Mouse (Mus musculus): ENCODE data around the gene Birc3. TPM values are rescaled to one million over a fixed set of nuclear protein-coding genes. Genes with fewer than 3 reads are reported as not detected.

The Birc3 gene
- polyA plus RNA-seq, 1 experiment, result 6.0 TPM

DNA sequence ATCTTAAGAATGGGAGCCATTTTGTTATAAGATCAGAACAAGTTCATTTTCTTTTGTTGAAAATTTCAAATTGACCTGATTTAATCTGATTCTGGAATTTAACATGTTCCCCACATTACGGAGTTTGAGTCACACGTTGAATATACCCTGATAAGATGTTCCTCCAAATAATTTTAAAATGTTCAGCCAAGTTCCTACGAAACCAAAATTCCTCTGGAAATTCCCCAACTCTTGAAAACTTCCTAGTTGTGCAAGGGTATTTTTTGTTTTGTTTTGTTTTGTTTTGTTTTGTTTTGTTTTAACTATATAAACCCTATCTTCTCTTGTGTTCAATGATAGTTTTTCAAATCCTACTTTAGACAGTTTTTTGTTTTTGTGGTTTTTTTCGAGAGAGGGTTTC lies 44.3 kb downstream of the Birc3 start:
- H3K9ac ChIP-seq (ENCODE audit: low read depth, poor library complexity, severe bottlenecking), result no peak overlapping the region
- no peaks in the 10 kb centered on the region for H3K27me3 ChIP-seq (ENCODE audit: control insufficient read depth, insufficient read depth, low read length, poor library complexity, severe bottlenecking)
- no peak for TF ChIP-seq POLR2A (IDR thresholded peaks at IDR 0.05; ENCODE audit: insufficient read depth, low read length)
- no peak for TF ChIP-seq CTCF (IDR thresholded peaks at IDR 0.05; ENCODE audit: low read depth, low read length)
- TF ChIP-seq EP300 (IDR thresholded peaks at IDR 0.05; ENCODE audit: insufficient read depth, low read depth, low read length), result no peak
- H3K36me3 ChIP-seq (ENCODE audit: control insufficient read depth, insufficient read depth, low read length, poor library complexity, severe bottlenecking), result peaks cover 22% of the 10 kb centered on the region
- no peaks in the 10 kb centered on the region for H3K9me3 ChIP-seq (replicated peaks; ENCODE audit: control insufficient read depth, insufficient read depth, low read length, poor library complexity, severe bottlenecking)
- peaks cover 3% of the 10 kb centered on the region for H3K4me1 ChIP-seq (ENCODE audit: control insufficient read depth, insufficient read depth, low read length)
- H3K4me3 ChIP-seq (ENCODE audit: low read depth, low read length), result no peak overlapping the region
- no peak overlapping the region for H3K27ac ChIP-seq (ENCODE audit: insufficient read depth, low read length)

GRCm38 (mm10) chr9:7824916-7825315 lies 48.1 kb downstream of the Birc3 start:
- Histone ChIP-seq H3K27ac (ENCODE audit: insufficient read depth, low read length) (no peak overlapping the region), H3K4me1 (ENCODE audit: control insufficient read depth, insufficient read depth, low read length) (peaks cover 2% of the 10 kb centered on the region), H3K36me3 (ENCODE audit: control insufficient read depth, insufficient read depth, low read length, poor library complexity, severe bottlenecking) (peaks cover 33% of the 10 kb centered on the region), H3K9me3 (replicated peaks; ENCODE audit: control insufficient read depth, insufficient read depth, low read length, poor library complexity, severe bottlenecking) (no peaks in the 10 kb centered on the region), H3K4me3 (ENCODE audit: low read depth, low read length) (no peak overlapping the region), H3K27me3 (ENCODE audit: control insufficient read depth, insufficient read depth, low read length, poor library complexity, severe bottlenecking) (no peaks in the 10 kb centered on the region), H3K9ac (ENCODE audit: low read depth, poor library complexity, severe bottlenecking) (no peak overlapping the region)
- no peak for TF ChIP-seq CTCF (IDR thresholded peaks at IDR 0.05; ENCODE audit: low read depth, low read length)
- TF ChIP-seq EP300 (IDR thresholded peaks at IDR 0.05; ENCODE audit: insufficient read depth, low read depth, low read length), result no peak
- TF ChIP-seq POLR2A (IDR thresholded peaks at IDR 0.05; ENCODE audit: insufficient read depth, low read length), result no peak

DNA sequence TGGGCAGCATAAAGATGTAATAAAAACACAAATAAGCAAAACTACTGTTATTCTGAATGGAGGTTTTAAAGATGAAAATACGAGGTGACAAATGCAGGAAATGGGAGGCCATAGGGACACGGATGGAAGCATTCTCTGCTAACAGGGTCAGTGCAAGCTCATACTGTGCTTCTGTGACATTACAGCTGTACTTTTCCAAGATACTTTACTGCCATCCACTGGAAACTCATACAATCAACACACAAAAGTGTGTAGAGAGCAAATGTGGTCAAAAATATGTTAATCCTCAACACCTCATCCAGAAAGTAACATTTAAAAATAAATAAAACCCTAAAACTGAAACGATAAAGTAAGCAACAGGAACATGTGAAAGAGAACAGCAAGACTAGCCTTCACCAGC lies 50.2 kb downstream of the Birc3 start:
- Histone ChIP-seq H3K4me1 (ENCODE audit: control insufficient read depth, insufficient read depth, low read length) (peaks cover 2% of the 10 kb centered on the region), H3K36me3 (ENCODE audit: control insufficient read depth, insufficient read depth, low read length, poor library complexity, severe bottlenecking) (peaks cover 43% of the 10 kb centered on the region), H3K27me3 (ENCODE audit: control insufficient read depth, insufficient read depth, low read length, poor library complexity, severe bottlenecking) (no peaks in the 10 kb centered on the region), H3K4me3 (ENCODE audit: low read depth, low read length) (no peak overlapping the region), H3K9me3 (replicated peaks; ENCODE audit: control insufficient read depth, insufficient read depth, low read length, poor library complexity, severe bottlenecking) (no peaks in the 10 kb centered on the region), H3K27ac (ENCODE audit: insufficient read depth, low read length) (no peak overlapping the region), H3K9ac (ENCODE audit: low read depth, poor library complexity, severe bottlenecking) (no peak overlapping the region)
- TF ChIP-seq POLR2A (IDR thresholded peaks at IDR 0.05; ENCODE audit: insufficient read depth, low read length) (no peak), CTCF (IDR thresholded peaks at IDR 0.05; ENCODE audit: low read depth, low read length) (no peak), EP300 (IDR thresholded peaks at IDR 0.05; ENCODE audit: insufficient read depth, low read depth, low read length) (no peak)

DNA sequence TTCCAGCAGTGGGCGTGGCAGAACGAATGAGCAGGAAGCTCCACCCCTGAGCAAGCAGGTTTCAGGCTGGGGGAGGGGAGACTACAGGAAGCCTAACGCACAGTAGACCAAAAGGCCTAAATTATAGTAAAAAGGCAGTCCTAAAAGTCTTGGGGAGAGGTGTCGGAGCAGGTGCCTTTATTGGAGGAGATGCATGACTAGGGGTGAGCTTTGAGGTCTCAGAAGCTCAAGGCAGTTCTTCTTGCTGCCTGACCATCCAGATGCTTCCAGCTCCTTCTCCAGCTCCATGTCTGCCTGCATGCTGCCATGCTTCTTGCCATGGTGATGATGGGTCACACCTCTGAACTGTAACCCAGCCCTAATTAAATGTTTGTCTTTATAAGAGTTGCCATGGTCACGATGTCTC lies 67.9 kb downstream of the Birc3 start:
- Histone ChIP-seq H3K9me3 (replicated peaks; ENCODE audit: control insufficient read depth, insufficient read depth, low read length, poor library complexity, severe bottlenecking) (peaks cover 16% of the 10 kb centered on the region), H3K4me1 (ENCODE audit: control insufficient read depth, insufficient read depth, low read length) (no peaks in the 10 kb centered on the region), H3K36me3 (ENCODE audit: control insufficient read depth, insufficient read depth, low read length, poor library complexity, severe bottlenecking) (no peaks in the 10 kb centered on the region), H3K9ac (ENCODE audit: low read depth, poor library complexity, severe bottlenecking) (no peak overlapping the region), H3K4me3 (ENCODE audit: low read depth, low read length) (peak overlapping the region; percentile 12), H3K27ac (ENCODE audit: insufficient read depth, low read length) (peak overlapping the region; percentile 10; the same call in 1 of the 2 replicates), H3K27me3 (ENCODE audit: control insufficient read depth, insufficient read depth, low read length, poor library complexity, severe bottlenecking) (no peaks in the 10 kb centered on the region)
- TF ChIP-seq EP300 (IDR thresholded peaks at IDR 0.05; ENCODE audit: insufficient read depth, low read depth, low read length) (no peak), POLR2A (IDR thresholded peaks at IDR 0.05; ENCODE audit: insufficient read depth, low read length) (no peak), CTCF (IDR thresholded peaks at IDR 0.05; ENCODE audit: low read depth, low read length) (no peak)

Other genes with a start within 250 kb of the Birc3 start
- not detected in 2 replicates for gene Mmp20, start 245.0 kb downstream of the Birc3 start, polyA plus RNA-seq (2011; ENCODE audit: insufficient read depth, insufficient read length, low read depth, missing spikeins)
- not detected in 2 replicates for gene Mmp7, start 181.1 kb downstream of the Birc3 start, polyA plus RNA-seq (2011; ENCODE audit: insufficient read depth, insufficient read length, low read depth, missing spikeins)
- 60.2 and 62.0 TPM in 2 replicates for gene Tmem123, start 109.1 kb downstream of the Birc3 start, polyA plus RNA-seq (2011; ENCODE audit: insufficient read depth, insufficient read length, low read depth, missing spikeins)
- 51.9 and 52.5 TPM in 2 replicates for gene Birc2, start 36.1 kb downstream of the Birc3 start, polyA plus RNA-seq (2011; ENCODE audit: insufficient read depth, insufficient read length, low read depth, missing spikeins)
- gene Yap1, start 131.4 kb upstream of the Birc3 start, polyA plus RNA-seq (2011; ENCODE audit: insufficient read depth, insufficient read length, low read depth, missing spikeins), result 131 and 135 TPM in 2 replicates
- 9.6 and 12.8 TPM in 2 replicates for gene Cfap300, start 169.6 kb upstream of the Birc3 start, polyA plus RNA-seq (2011; ENCODE audit: insufficient read depth, insufficient read length, low read depth, missing spikeins)

Data from ES-Bruce4 (cell line).